Mouse (Mus musculus) midbrain, embryonic 12.5 days (tissue): ENCODE results near the gene Hpn. TPM values are rescaled to one million over a fixed set of nuclear protein-coding genes. Genes with fewer than 3 reads are reported as not detected.

Experiments used
- ATAC-seq: fragments of 200-750 bp; cut with Nextera tagmentation; 2 replicates; pipeline ENCODE4 v1.8.0; 2017; ENCODE audit warnings: low read depth, moderate TSS enrichment, moderate library complexity; ENCODE audit not compliant: low FRiP score
- H3K27ac ChIP-seq: fragments of 300-500 bp; sonication (generic); replicated peaks from 2 replicates; pipeline ENCODE4 v1.5.1; 2016; ENCODE audit warnings: mild to moderate bottlenecking
- H3K27me3 ChIP-seq: fragments of 300-500 bp; sonication (generic); 2 replicates; pipeline ENCODE4 v1.6.1; 2016; ENCODE audit warnings: mild to moderate bottlenecking
- H3K36me3 ChIP-seq: fragments of 300-500 bp; sonication (generic); 2 replicates; pipeline ENCODE4 v1.6.1; 2016
- H3K4me1 ChIP-seq: fragments of 300-500 bp; sonication (generic); 2 replicates; pipeline ENCODE4 v1.6.1; 2016
- H3K4me2 ChIP-seq: fragments of 300-500 bp; sonication (generic); replicated peaks from 2 replicates; pipeline ENCODE4 v1.6.1; 2016; ENCODE audit warnings: mild to moderate bottlenecking, moderate library complexity
- H3K4me3 ChIP-seq: fragments of 300-500 bp; sonication (generic); 2 replicates; pipeline ENCODE4 v1.5.1; 2016; ENCODE audit warnings: mild to moderate bottlenecking
- H3K9ac ChIP-seq: fragments of 300-500 bp; sonication (generic); replicated peaks from 2 replicates; pipeline ENCODE4 v1.6.1; 2016; ENCODE audit warnings: mild to moderate bottlenecking, moderate library complexity
- H3K9me3 ChIP-seq: fragments of 300-500 bp; sonication (generic); 2 replicates; pipeline ENCODE4 v1.6.1; 2016; ENCODE audit warnings: mild to moderate bottlenecking
- WGBS: fragments of 180-500 bp; shearing (Covaris S2); methylation state at CpG from one replicate; pipeline ENCODE4 v1.1.7; 2016; 5-methylcytosine and 5-hydroxymethylcytosine counted together
- polyA plus RNA-seq: library from polyadenylated mRNA; unstranded; fragments of >200 nt; fragmentation: Nextera tagmentation; extraction: Ambion mirVana; gene quantifications from 2 replicates; pipeline ENCODE4 v1.2.1, GENCODE M21; 2016

Hpn gene
- polyA plus RNA-seq, 1 experiment from 2014 or later, result 0.41 TPM

- H3K36me3 ChIP-seq, result peaks cover 100% of the 10 kb centered on the region
- no peaks in the 10 kb centered on the region for H3K27me3 ChIP-seq
- no peak overlapping the region for H3K9ac ChIP-seq
- no peak overlapping the region for H3K4me2 ChIP-seq
- no peaks in the 10 kb centered on the region for H3K4me1 ChIP-seq
- no peak overlapping the region for H3K4me3 ChIP-seq
- ATAC-seq, result no peak
- H3K9me3 ChIP-seq, result no peaks in the 10 kb centered on the region
- H3K27ac ChIP-seq, result no peak overlapping the region
- WGBS, result 93% methylated on average over 10 of the region's 10 CpGs
Measured at GRCm38 (mm10) chr7:31135717-31136116, 20.6 kb upstream of the Hpn start.

GRCm38 (mm10) chr7:31131866-31132265 lies 16.8 kb upstream of the Hpn start:
- Histone ChIP-seq H3K4me1 (peaks cover 5% of the 10 kb centered on the region; the same call in 1 of the 2 replicates), H3K4me3 (no peak overlapping the region), H3K27me3 (peaks cover 23% of the 10 kb centered on the region), H3K27ac (no peak overlapping the region), H3K36me3 (peaks cover 87% of the 10 kb centered on the region), H3K9ac (no peak overlapping the region), H3K4me2 (no peak overlapping the region), H3K9me3 (no peaks in the 10 kb centered on the region)
- no peak for ATAC-seq
- WGBS, result 94% methylated on average over 4 of the region's 4 CpGs

- Histone ChIP-seq H3K36me3 (peaks cover 77% of the 10 kb centered on the region), H3K4me3 (no peak overlapping the region), H3K9me3 (no peaks in the 10 kb centered on the region), H3K9ac (no peak overlapping the region), H3K27me3 (peaks cover 34% of the 10 kb centered on the region), H3K4me1 (peaks cover 12% of the 10 kb centered on the region), H3K27ac (no peak overlapping the region), H3K4me2 (no peak overlapping the region)
- 55% methylated on average over 4 of the region's 4 CpGs for WGBS
- no peak for ATAC-seq
Measured at GRCm38 (mm10) chr7:31130841-31131240, 15.8 kb upstream of the Hpn start.

GRCm38 (mm10) chr7:31130197-31130596 lies 15.1 kb upstream of the Hpn start:
- Histone ChIP-seq H3K4me1 (peaks cover 12% of the 10 kb centered on the region), H3K27ac (no peak overlapping the region), H3K4me2 (no peak overlapping the region), H3K9me3 (no peaks in the 10 kb centered on the region), H3K27me3 (peaks cover 40% of the 10 kb centered on the region), H3K4me3 (no peak overlapping the region), H3K9ac (no peak overlapping the region), H3K36me3 (peaks cover 70% of the 10 kb centered on the region)
- ATAC-seq, result no peak
- 93% methylated on average over 7 of the region's 7 CpGs for WGBS

DNA sequence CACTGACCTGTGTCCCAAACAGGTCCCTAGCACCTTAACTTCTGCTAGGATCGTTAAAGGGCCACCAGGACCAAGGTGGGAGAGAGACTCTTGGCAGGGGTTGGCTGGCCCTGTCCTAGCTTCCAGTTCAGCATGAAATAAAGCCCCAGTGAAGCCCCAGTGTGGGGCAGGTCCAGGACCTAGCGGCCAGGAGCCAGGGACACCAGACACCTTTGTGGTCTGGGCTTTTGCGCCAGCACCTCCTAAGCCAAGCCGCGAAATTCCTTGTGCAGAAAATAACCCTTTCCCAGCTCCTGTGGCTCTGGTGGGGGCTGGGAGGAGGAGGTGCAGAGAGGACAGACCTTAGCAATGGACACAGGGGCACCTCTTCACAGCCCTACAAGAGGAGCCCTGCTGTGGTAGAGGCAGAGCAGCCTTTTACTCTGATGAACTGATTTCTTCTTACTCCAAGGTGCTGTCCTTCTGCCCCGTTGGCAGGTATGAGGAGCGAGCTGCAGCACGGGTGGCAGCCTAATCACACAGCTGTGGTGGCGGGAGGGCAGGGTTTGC lies 13.1 kb upstream of the Hpn start:
- Histone ChIP-seq H3K4me1 (peaks cover 12% of the 10 kb centered on the region), H3K9ac (no peak overlapping the region), H3K4me2 (no peak overlapping the region), H3K4me3 (no peak overlapping the region), H3K9me3 (no peaks in the 10 kb centered on the region), H3K27ac (no peak overlapping the region), H3K36me3 (peaks cover 51% of the 10 kb centered on the region), H3K27me3 (peaks cover 49% of the 10 kb centered on the region)
- ATAC-seq, result no peak
- WGBS, result 69% methylated on average over 9 of the region's 9 CpGs

DNA sequence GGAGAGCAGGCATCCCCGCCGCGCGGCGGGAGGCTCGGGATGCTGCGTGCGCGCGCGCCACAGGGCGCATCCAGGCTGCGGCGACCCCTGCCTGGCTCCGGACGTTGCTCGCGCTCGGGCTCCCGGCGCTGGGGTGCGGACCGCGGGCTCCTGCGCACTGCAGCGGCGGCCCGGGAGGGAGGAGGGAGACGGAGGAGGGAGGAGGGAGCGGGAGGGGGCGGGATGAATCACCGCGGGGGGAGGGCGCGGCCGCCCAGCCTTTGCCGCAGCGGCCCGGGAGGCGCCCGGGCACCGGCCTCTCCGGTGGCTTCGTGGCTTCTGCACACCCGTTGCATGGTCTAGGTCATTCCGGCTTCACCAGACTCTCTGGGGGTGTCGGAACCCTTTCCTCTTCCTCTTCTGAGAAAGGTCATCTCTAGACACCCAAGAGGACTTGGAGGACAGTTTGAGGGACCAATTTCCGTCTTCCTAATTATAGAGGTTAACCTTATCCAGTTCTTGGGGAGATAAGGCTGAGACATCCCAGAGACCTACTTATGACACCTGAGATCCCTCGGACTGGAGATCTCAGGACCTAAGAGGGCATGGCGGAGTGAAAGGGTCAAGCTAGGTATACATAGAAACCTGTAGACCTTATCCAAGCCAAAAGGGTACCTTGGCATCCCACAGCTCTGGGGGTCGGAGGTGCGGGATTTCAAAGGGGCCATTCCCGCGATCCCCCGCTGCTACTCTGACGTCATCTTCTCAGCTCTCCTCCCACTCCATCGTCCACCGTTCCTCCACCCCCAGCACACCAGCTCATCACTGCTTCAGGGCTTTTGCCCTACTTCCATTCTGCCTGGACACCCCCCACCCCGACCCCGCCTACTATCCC lies 12.0 kb upstream of the Hpn start, which contains the start of gene Scn1b:
Gene Scn1b, minus strand, starts transcription at position 153 of the 874 bp plus-strand sequence.
- no peaks in the 10 kb centered on the region for H3K9me3 ChIP-seq
- 5% methylated on average over 30 of the region's 60 CpGs for WGBS
- H3K27me3 ChIP-seq, result peaks cover 49% of the 10 kb centered on the region
- peaks cover 12% of the 10 kb centered on the region for H3K4me1 ChIP-seq
- H3K4me3 ChIP-seq, result peak within 1 kb of the TSS; percentile 51
- no peak; the same call in 1 of the 2 replicates for ATAC-seq
- peak within 1 kb of the TSS; percentile 93 for H3K4me2 ChIP-seq
- no peak within 1 kb of the TSS for H3K27ac ChIP-seq
- H3K36me3 ChIP-seq, result peaks cover 39% of the 10 kb centered on the region
- H3K9ac ChIP-seq, result peak within 1 kb of the TSS; percentile 37

DNA sequence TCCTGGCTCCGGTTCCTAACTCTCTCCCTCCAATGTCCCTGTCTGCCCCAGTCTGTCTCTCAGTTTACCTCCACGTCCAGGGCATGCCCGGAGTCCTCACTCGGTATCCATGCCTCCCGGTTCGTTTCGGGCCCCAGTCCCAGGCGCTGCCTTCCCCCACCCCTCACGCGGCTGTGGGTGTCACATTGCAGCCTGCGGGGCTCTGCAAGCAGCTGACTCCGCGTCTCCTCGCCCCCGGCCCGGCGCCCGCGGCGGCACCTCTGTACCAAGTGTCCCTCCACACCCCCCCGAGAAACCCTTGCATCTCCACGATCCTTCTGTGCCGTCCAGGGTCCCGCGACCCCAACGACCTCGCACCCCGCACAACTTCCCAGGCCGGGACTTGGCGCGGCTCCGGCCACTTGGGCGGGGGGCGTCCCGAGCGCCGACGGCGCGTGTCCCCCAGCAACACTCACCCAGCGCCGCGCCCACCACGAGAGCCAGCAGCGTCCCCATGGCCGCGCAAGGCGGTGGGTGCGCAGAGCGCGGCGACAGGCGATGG lies 11.2 kb upstream of the Hpn start:
- whole genome bisulfite sequencing, result 2% methylated on average over 51 of the region's 53 CpGs
- Histone ChIP-seq H3K27me3 (peaks cover 49% of the 10 kb centered on the region), H3K27ac (no peak overlapping the region)

GRCm38 (mm10) chr7:31125116-31125515 lies 10.0 kb upstream of the Hpn start:
- no peak overlapping the region for H3K4me3 ChIP-seq
- no peak overlapping the region for H3K9ac ChIP-seq
- H3K27ac ChIP-seq, result no peak overlapping the region
- peaks cover 20% of the 10 kb centered on the region for H3K36me3 ChIP-seq
- no peak for ATAC-seq
- H3K4me2 ChIP-seq, result no peak overlapping the region
- H3K9me3 ChIP-seq, result no peaks in the 10 kb centered on the region
- 85% methylated on average over 13 of the region's 13 CpGs for WGBS
- peaks cover 49% of the 10 kb centered on the region for H3K27me3 ChIP-seq
- peaks cover 12% of the 10 kb centered on the region for H3K4me1 ChIP-seq

More for the DNA sequence above, 11.2 kb upstream of the Hpn start:
- peak overlapping the region; percentile 51 for H3K4me3 ChIP-seq
- peaks cover 12% of the 10 kb centered on the region for H3K4me1 ChIP-seq
- peaks cover 31% of the 10 kb centered on the region for H3K36me3 ChIP-seq
- ATAC-seq, result no peak
- peak overlapping the region; percentile 37 for H3K9ac ChIP-seq
- peak overlapping the region; percentile 93 for H3K4me2 ChIP-seq
- no peaks in the 10 kb centered on the region for H3K9me3 ChIP-seq

- Histone ChIP-seq H3K36me3 (peaks cover 12% of the 10 kb centered on the region), H3K4me2 (no peak overlapping the region), H3K27me3 (peaks cover 49% of the 10 kb centered on the region), H3K4me3 (no peak overlapping the region), H3K9ac (no peak overlapping the region), H3K9me3 (no peaks in the 10 kb centered on the region), H3K27ac (no peak overlapping the region), H3K4me1 (peaks cover 12% of the 10 kb centered on the region)
- 87% methylated on average over 5 of the region's 5 CpGs for WGBS
- ATAC-seq, result no peak
Measured at GRCm38 (mm10) chr7:31124381-31124780, 9.3 kb upstream of the Hpn start.

GRCm38 (mm10) chr7:31123697-31124096 lies 8.6 kb upstream of the Hpn start:
- H3K4me2 ChIP-seq, result no peak overlapping the region
- 82% methylated on average over 3 of the region's 3 CpGs for WGBS
- ATAC-seq, result no peak

DNA sequence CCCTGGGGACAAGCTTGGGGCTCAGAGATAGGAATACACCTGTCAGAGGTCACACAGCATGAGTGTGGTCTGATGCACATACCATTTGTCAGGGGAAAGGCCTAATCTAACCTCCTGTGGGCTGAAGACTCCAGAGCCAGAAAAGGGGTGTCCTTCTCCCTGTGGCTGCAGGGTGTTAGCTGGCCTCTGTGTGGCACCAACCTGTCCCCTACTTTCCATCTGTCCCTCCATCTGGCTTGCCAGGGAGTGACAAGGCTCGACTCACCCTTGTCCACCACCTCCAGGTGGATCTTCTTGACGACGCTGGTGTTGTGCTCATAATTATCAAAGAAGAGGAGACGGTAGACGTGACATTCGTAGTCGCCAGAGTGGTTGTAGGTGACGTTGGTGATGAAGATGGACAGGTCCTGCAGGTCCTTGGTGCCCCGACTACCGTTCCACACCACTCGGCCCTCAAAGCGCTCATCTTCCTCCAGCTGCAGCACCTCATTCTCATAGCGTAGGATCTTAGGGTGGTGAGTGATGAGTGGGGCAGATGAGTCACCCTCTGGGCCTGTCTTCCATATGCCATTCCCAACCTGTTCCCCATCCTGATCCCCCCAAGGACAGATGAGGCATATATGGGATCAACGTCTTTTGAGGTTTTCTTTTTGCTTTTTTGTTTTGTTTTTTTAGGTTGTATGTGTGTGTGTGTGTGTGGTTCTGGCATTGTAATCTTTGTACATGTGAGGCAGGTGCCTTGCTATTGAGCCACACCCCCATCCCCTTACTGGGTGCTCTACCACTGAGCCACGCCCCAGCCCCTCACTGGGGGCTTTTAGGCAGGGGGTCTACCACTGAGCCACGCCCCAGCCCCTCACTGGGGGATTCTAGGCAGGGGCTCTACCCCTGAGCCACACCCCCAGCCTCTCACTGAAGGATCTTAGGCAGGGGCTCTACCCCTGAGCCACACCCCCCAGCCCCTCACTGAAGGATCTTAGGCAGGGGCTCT lies 7.8 kb upstream of the Hpn start:
- no peak overlapping the region for H3K4me2 ChIP-seq
- WGBS, result 92% methylated on average over 16 of the region's 16 CpGs
- H3K9me3 ChIP-seq, result no peaks in the 10 kb centered on the region
- no peaks in the 10 kb centered on the region for H3K36me3 ChIP-seq
- H3K9ac ChIP-seq, result no peak overlapping the region
- ATAC-seq, result no peak
- no peak overlapping the region for H3K4me3 ChIP-seq
- no peak overlapping the region for H3K27ac ChIP-seq
- H3K4me1 ChIP-seq, result peaks cover 12% of the 10 kb centered on the region
- H3K27me3 ChIP-seq, result peaks cover 36% of the 10 kb centered on the region

More at GRCm38 (mm10) chr7:31123697-31124096, 8.6 kb upstream of the Hpn start:
- H3K4me3 ChIP-seq, result no peak overlapping the region
- no peaks in the 10 kb centered on the region for H3K9me3 ChIP-seq
- H3K4me1 ChIP-seq, result peaks cover 12% of the 10 kb centered on the region
- H3K27ac ChIP-seq, result no peak overlapping the region
- no peak overlapping the region for H3K9ac ChIP-seq
- H3K27me3 ChIP-seq, result peaks cover 44% of the 10 kb centered on the region
- peaks cover 6% of the 10 kb centered on the region for H3K36me3 ChIP-seq
